Mouse (Mus musculus): ENCODE data around the gene Rfx7.

- TF ChIP-seq POLR2A (IDR thresholded peaks at IDR 0.05; ENCODE audit: low read depth, low read length) (no peak), CTCF (IDR thresholded peaks at IDR 0.05; ENCODE audit: borderline replicate concordance, insufficient read depth, low read length) (no peak)
Observed at GRCm38 (mm10) chr9:72488523-72488922, 43.5 kb upstream of the Rfx7 start.

Measured in embryonic fibroblast, embryonic 13.5 days (primary cell).